Mouse (Mus musculus): ENCODE measurements around the gene Actc1. TPM values are rescaled to one million over a fixed set of nuclear protein-coding genes. Genes with fewer than 3 reads are reported as not detected.

The Actc1 gene
- total and polyA plus RNA-seq, 3 experiments, result not detected

DNA sequence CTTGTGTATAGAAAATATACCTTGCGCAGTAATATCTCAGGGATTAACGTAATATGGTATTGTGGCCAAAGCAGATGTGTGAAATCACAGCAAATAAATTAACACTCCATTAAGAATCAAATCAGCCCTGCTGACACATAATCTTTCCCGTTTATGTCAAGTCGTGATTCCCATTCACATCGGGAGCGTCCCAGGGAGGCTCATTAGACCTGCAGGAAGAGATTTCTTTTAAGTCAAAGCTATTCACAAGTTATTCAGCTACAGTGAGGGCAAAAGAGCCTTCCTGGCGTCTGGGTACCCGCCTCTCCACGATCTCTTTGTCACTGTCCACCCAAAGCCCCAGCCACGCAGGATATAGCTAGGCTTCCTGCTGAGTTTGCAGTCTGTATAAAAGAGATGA is 35.2 kb downstream of the Actc1 start:
- no peaks in the 10 kb centered on the region for H3K27me3 ChIP-seq (replicated peaks)
- no peaks in the 10 kb centered on the region for H3K79me2 ChIP-seq (replicated peaks; ENCODE audit: control insufficient read depth, extremely low read depth, insufficient read depth, poor library complexity, severe bottlenecking)
- in situ Hi-C loops (cut with MboI; ENCODE audit: low pct_ligation_motif_present, low pct_unique_long_range_greater_than_20kb, low sequenced_read_pairs), result no loop called here
- TF ChIP-seq ZMIZ1 (IDR thresholded peaks at IDR 0.05; ENCODE audit: low read depth, low read length), result no peak
- no peak for TF ChIP-seq BHLHE40 (IDR thresholded peaks at IDR 0.05; ENCODE audit: low read depth, low read length)
- no peak for TF ChIP-seq RAD21 (IDR thresholded peaks at IDR 0.05; ENCODE audit: low read depth, low read length)
- TF ChIP-seq NRF1 (IDR thresholded peaks at IDR 0.05; ENCODE audit: low read depth, low read length), result no peak
- no peak for TF ChIP-seq ZKSCAN1 (IDR thresholded peaks at IDR 0.05; ENCODE audit: borderline replicate concordance, low read depth, low read length)
- TF ChIP-seq SIN3A (IDR thresholded peaks at IDR 0.05; ENCODE audit: low read length), result no peak
- no peak for TF ChIP-seq POLR2A (IDR thresholded peaks at IDR 0.05; ENCODE audit: low read depth, low read length)
- no peak for TF ChIP-seq KAT2A (IDR thresholded peaks at IDR 0.05; ENCODE audit: insufficient replicate concordance, low read length)
- no peak for TF ChIP-seq ZC3H11A (IDR thresholded peaks at IDR 0.05; ENCODE audit: low read depth, low read length)
- TF ChIP-seq MXI1 (IDR thresholded peaks at IDR 0.05; ENCODE audit: low read depth, low read length), result no peak
- TF ChIP-seq MAFK (IDR thresholded peaks at IDR 0.05; ENCODE audit: insufficient replicate concordance, low read length), result no peak
- TF ChIP-seq GABPA (IDR thresholded peaks at IDR 0.05; ENCODE audit: insufficient replicate concordance, low read depth, low read length), result no peak
- no peak for TF ChIP-seq CTCF (conservative IDR thresholded peaks at IDR 0.05 in 1 of 2, IDR thresholded peaks at IDR 0.05 in 1 of 2; ENCODE audit: low read depth in 2 of 2, low read length in 2 of 2)
- TF ChIP-seq E2F4 (IDR thresholded peaks at IDR 0.05; ENCODE audit: insufficient replicate concordance, low read depth, low read length), result no peak
- TF ChIP-seq TCF12 (IDR thresholded peaks at IDR 0.05; ENCODE audit: low read depth, low read length), result no peak
- no peak for TF ChIP-seq ZNF384 (IDR thresholded peaks at IDR 0.05; ENCODE audit: low read depth, low read length)
- no peak for TF ChIP-seq UBTF (IDR thresholded peaks at IDR 0.05; ENCODE audit: low read depth, low read length)
- no peak for TF ChIP-seq MYC (IDR thresholded peaks at IDR 0.05; ENCODE audit: low read depth, low read length)
- TF ChIP-seq EP300 (IDR thresholded peaks at IDR 0.05; ENCODE audit: low read length), result no peak
- TF ChIP-seq JUN (IDR thresholded peaks at IDR 0.05; ENCODE audit: insufficient read depth, low read depth, low read length), result no peak
- no peak overlapping the region for H3K4me3 ChIP-seq (replicated peaks in 1 of 3; ENCODE audit: low read depth in 2 of 3, low read length in 2 of 3, poor library complexity in 1 of 3)
- H3K4me2 ChIP-seq (ENCODE audit: insufficient read depth, low read depth, poor library complexity, severe bottlenecking), result no peak overlapping the region
- H3K9ac ChIP-seq (ENCODE audit: insufficient read depth, low read depth), result no peak overlapping the region
- H3K9me3 ChIP-seq (replicated peaks; ENCODE audit: low read length), result peaks cover 3% of the 10 kb centered on the region
- no peaks in the 10 kb centered on the region; a peak in 1 of 4 replicates for H3K4me1 ChIP-seq (ENCODE audit: control insufficient read depth in 1 of 2, insufficient read depth in 2 of 2)
- H3K27ac ChIP-seq (ENCODE audit: insufficient read depth, low read depth), result no peak overlapping the region
- dilution Hi-C loops (cut with MboI; ENCODE audit: extremely low pct_ligation_motif_present, extremely low pct_unique_long_range_greater_than_20kb, low sequenced_read_pairs), result no loop called here
- no peak for DNase-seq (ENCODE audit: extremely low read depth)
- H3K36me3 ChIP-seq (replicated peaks in 1 of 2; ENCODE audit: control insufficient read depth in 1 of 2, insufficient read depth in 1 of 2, low read length in 1 of 2), result no peaks in the 10 kb centered on the region

- TF ChIP-seq JUND (conservative IDR thresholded peaks at IDR 0.05; ENCODE audit: low read depth, low read length) (no peak), EP300 (IDR thresholded peaks at IDR 0.05; ENCODE audit: low read length) (no peak), CHD1 (IDR thresholded peaks at IDR 0.05; ENCODE audit: low read depth, low read length) (no peak), ETS1 (conservative IDR thresholded peaks at IDR 0.05; ENCODE audit: low read depth, low read length) (no peak), MXI1 (IDR thresholded peaks at IDR 0.05; ENCODE audit: low read depth, low read length) (no peak), RAD21 (IDR thresholded peaks at IDR 0.05; ENCODE audit: low read depth, low read length) (no peak), ELF1 (IDR thresholded peaks at IDR 0.05; ENCODE audit: low read depth, low read length) (no peak), SMC3 (IDR thresholded peaks at IDR 0.05; ENCODE audit: low read depth, low read length) (no peak), KAT2A (IDR thresholded peaks at IDR 0.05; ENCODE audit: insufficient replicate concordance, low read length) (no peak), TCF12 (IDR thresholded peaks at IDR 0.05; ENCODE audit: low read depth, low read length) (no peak), UBTF (IDR thresholded peaks at IDR 0.05; ENCODE audit: low read depth, low read length) (no peak), E2F4 (IDR thresholded peaks at IDR 0.05; ENCODE audit: insufficient replicate concordance, low read depth, low read length) (no peak), USF1 (IDR thresholded peaks at IDR 0.05; ENCODE audit: low read depth, low read length) (no peak), MEF2A (IDR thresholded peaks at IDR 0.05; ENCODE audit: borderline replicate concordance, low read depth, low read length) (no peak), BHLHE40 (IDR thresholded peaks at IDR 0.05; ENCODE audit: low read depth, low read length) (no peak)
- Histone ChIP-seq H3K27ac (ENCODE audit: insufficient read depth, low read depth) (no peak overlapping the region), H3K79me2 (replicated peaks; ENCODE audit: control insufficient read depth, extremely low read depth, insufficient read depth, poor library complexity, severe bottlenecking) (no peaks in the 10 kb centered on the region), H3K4me2 (ENCODE audit: insufficient read depth, low read depth, poor library complexity, severe bottlenecking) (no peak overlapping the region), H3K9ac (ENCODE audit: insufficient read depth, low read depth) (no peak overlapping the region), H3K4me3 (replicated peaks in 1 of 3; ENCODE audit: low read depth in 2 of 3, low read length in 2 of 3, poor library complexity in 1 of 3) (no peak overlapping the region), H3K36me3 (replicated peaks in 1 of 2; ENCODE audit: control insufficient read depth in 1 of 2, insufficient read depth in 1 of 2, low read length in 1 of 2) (no peaks in the 10 kb centered on the region), H3K27me3 (replicated peaks) (no peaks in the 10 kb centered on the region), H3K4me1 (ENCODE audit: control insufficient read depth in 1 of 2, insufficient read depth in 2 of 2) (no peaks in the 10 kb centered on the region), H3K9me3 (replicated peaks; ENCODE audit: low read length) (peaks cover 3% of the 10 kb centered on the region)
- dilution Hi-C loops (cut with MboI; ENCODE audit: extremely low pct_ligation_motif_present, extremely low pct_unique_long_range_greater_than_20kb, low sequenced_read_pairs) (no loop called here), in situ Hi-C loops (cut with MboI; ENCODE audit: low pct_ligation_motif_present, low pct_unique_long_range_greater_than_20kb, low sequenced_read_pairs) (no loop called here)
- no peak for DNase-seq (ENCODE audit: extremely low read depth)
These were observed 38.5 kb downstream of the Actc1 start for GRCm38 (mm10) chr2:114014839-114015238.

Data from CH12.LX (cell line).